Mouse (Mus musculus) kidney, postnatal 0 days (tissue): ENCODE measurements at regions not wholly inside any gene's neighbourhood (a gene's known extent, or its start where the extent isn't known, plus 50 kb on each side); places are given as distances from the start of the nearest gene placed in this dataset.

Experiments
- ATAC-seq: fragments of 200-750 bp; cut with Nextera tagmentation; replicated peaks from 2 replicates; pipeline ENCODE4 v1.8.0; 2017; ENCODE audit warnings: low read depth, moderate number of reproducible peaks, moderate TSS enrichment, moderate library complexity; ENCODE audit not compliant: low FRiP score
- DNase-seq: peaks from one replicate; pipeline ENCODE4 v3.0.0-alpha.2; 2016; ENCODE audit warnings: low spot score
- H3K27ac ChIP-seq: fragments of 300-500 bp; sonication (generic); 2 replicates; pipeline ENCODE4 v1.5.1; 2014; ENCODE audit warnings: mild to moderate bottlenecking
- H3K27me3 ChIP-seq: fragments of 300-500 bp; sonication (generic); 2 replicates; pipeline ENCODE4 v1.6.1; 2014; ENCODE audit warnings: low read length, mixed read lengths; ENCODE audit not compliant: insufficient read depth
- H3K36me3 ChIP-seq: fragments of 300-500 bp; sonication (generic); 2 replicates; pipeline ENCODE4 v1.6.1; 2014; ENCODE audit warnings: low read length, mixed read lengths; ENCODE audit not compliant: insufficient read depth
- H3K4me1 ChIP-seq: fragments of 300-500 bp; sonication (generic); replicated peaks from 2 replicates; pipeline ENCODE4 v1.6.1; 2014; ENCODE audit warnings: antibody characterized with exemption, low read length, mixed read lengths; ENCODE audit not compliant: insufficient read depth
- H3K4me2 ChIP-seq: fragments of 300-500 bp; sonication (generic); 2 replicates; pipeline ENCODE4 v1.6.1; 2014; ENCODE audit warnings: mild to moderate bottlenecking, low read length, moderate library complexity, mixed read lengths
- H3K4me3 ChIP-seq: fragments of 300-500 bp; sonication (generic); replicated peaks from 2 replicates; pipeline ENCODE4 v1.5.1; 2014; ENCODE audit warnings: low read depth, low read length
- H3K9ac ChIP-seq: fragments of 300-500 bp; sonication (generic); 2 replicates; pipeline ENCODE4 v1.6.1; 2014; ENCODE audit warnings: low read depth, low read length
- H3K9me3 ChIP-seq: fragments of 300-500 bp; sonication (generic); replicated peaks from 2 replicates; pipeline ENCODE4 v1.6.1; 2016; ENCODE audit warnings: low read length, inconsistent platforms, mixed read lengths
- CTCF ChIP-seq: IDR thresholded peaks from 2 replicates; pipeline ENCODE4 v1.5.1; 2016; ENCODE audit warnings: antibody characterized with exemption, low read depth, mild to moderate bottlenecking, moderate library complexity
- WGBS: fragments of 180-500 bp; shearing (Covaris S2); extraction: QIAGEN DNeasy Blood & Tissue Kit; methylation state at CpG from one replicate; pipeline ENCODE4 v1.1.7; 2014; 5-methylcytosine and 5-hydroxymethylcytosine counted together

DNA sequence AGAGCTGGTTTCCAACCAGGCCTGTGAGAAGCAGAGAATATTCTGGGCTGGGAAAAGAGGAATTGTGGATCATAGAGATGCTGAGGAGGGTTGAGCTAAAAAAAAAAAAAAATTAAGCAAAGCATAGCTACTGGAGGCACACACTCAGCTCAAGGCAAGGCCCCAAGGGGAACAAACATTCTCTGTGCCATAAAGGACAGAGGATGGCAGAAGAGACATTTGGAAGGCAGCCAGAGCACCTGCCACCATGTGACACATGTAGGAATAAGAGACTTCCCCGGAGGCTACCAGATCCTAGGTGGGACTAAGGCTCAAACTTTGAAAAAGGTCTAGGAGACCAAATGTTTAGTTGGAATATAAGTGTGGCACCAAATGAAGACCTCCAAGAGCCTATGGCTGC is 96.4 kb upstream of the Gm26657 start:
- WGBS, result 68% methylated on average over 1 of the region's 1 CpGs
- Histone ChIP-seq H3K9ac (no peak overlapping the region), H3K4me2 (no peak overlapping the region), H3K4me1 (peaks cover 6% of the 10 kb centered on the region; the same call in 1 of the 2 replicates), H3K9me3 (no peaks in the 10 kb centered on the region), H3K27me3 (no peaks in the 10 kb centered on the region), H3K27ac (no peak overlapping the region), H3K4me3 (no peak overlapping the region), H3K36me3 (no peaks in the 10 kb centered on the region)
- TF ChIP-seq CTCF, result no peak
- DNase-seq (no peak), ATAC-seq (no peak)

DNA sequence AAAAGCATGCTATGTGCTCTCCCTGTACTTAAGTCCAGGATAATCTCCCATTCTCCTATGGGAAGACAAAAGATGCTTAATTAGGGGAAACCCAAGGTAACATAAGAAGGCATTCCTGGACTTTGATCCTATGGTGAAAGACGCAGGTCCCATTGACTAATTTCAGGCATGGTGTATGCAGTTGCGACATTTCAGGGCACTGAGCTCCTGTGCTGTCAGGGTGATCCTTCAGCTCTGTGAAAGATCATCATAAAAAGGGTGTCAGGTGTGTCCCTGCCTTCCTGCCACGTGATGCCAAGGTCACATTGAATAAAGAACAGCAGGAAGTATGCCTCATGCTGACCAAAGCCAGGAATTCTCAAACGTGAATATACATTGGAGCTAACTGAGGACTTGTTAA is 100.2 kb upstream of the Gm26657 start:
- Histone ChIP-seq H3K9ac (no peak overlapping the region), H3K4me2 (no peak overlapping the region), H3K4me3 (no peak overlapping the region), H3K27me3 (no peaks in the 10 kb centered on the region), H3K27ac (no peak overlapping the region), H3K36me3 (no peaks in the 10 kb centered on the region), H3K9me3 (no peaks in the 10 kb centered on the region), H3K4me1 (peaks cover 6% of the 10 kb centered on the region; the same call in 1 of the 2 replicates)
- TF ChIP-seq CTCF, result no peak
- WGBS, result 46% methylated on average over 4 of the region's 4 CpGs
- no peak for ATAC-seq
- DNase-seq, result no peak

DNA sequence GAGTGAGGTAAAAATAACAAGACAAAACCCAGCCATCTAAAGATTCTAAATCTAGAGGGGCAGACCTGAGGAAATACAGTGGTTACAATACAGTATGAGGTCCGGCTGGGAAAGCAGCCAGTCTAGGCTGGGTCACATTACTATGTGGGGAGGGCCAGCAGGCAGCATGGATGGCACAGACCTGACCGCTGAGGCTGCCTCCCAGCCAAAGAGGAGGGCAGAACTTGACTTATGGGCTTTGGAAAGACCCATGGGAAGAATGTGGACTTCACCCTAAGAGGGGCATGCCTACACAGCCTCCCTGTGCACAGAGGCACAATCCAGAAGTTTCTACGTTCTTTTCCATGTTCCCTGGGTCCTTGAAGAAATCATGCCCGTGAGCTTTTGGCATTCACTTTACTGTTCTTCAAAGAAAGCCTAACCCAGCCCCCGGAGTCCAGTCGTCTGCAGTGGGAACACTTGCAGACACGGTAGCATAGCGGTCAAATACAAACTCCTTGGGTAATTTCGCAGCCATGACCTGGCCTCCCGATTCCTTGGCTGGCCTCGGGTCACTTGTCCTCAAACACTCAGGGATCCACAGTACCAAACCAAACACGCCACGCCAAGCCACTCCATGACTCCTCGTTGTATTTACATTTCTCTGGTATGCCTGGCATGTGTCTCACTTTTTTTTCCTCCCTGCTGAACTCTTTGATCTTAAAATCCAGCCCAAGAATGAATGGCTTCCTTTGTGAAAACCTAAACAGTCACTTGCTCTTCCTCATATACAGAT is 101.0 kb upstream of the Gm26657 start:
- ATAC-seq, result peak; percentile 36; the same call in 1 of the 2 replicates
- 16% methylated on average over 14 of the region's 14 CpGs for WGBS
- H3K9ac ChIP-seq, result no peak overlapping the region

DNA sequence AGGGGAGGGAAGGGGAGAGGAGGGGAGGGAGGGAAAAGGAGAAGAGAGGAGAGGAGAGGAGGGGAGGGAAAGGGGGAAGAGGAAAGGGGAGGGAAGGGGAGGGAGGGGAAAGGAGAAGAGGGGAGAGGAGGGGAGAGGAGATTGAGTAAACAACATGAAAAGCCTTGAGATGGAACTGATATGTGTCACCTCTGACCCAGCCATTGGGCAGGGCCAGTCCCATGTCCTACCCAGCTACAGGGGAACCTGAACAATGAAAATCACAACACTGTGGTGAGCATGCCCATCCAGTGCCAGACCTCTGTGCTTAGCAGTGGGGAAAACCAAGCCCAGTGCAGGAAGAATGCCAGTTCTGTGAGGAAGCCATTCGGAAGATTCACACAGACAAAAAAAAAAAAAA is 103.6 kb upstream of the Gm26657 start:
- H3K27ac ChIP-seq, result no peak overlapping the region
- no peaks in the 10 kb centered on the region for H3K36me3 ChIP-seq
- H3K9ac ChIP-seq, result no peak overlapping the region
- H3K4me1 ChIP-seq, result peaks cover 6% of the 10 kb centered on the region; the same call in 1 of the 2 replicates
- 81% methylated on average over 1 of the region's 1 CpGs for WGBS
- H3K9me3 ChIP-seq, result no peaks in the 10 kb centered on the region
- TF ChIP-seq CTCF, result no peak
- no peaks in the 10 kb centered on the region for H3K27me3 ChIP-seq
- H3K4me3 ChIP-seq, result no peak overlapping the region
- H3K4me2 ChIP-seq, result no peak overlapping the region
- ATAC-seq, result no peak
- DNase-seq, result no peak

More for the DNA sequence above, 101.0 kb upstream of the Gm26657 start:
- Histone ChIP-seq H3K27ac (0 out of 2 replicates have a peak overlapping the region, but pooled peaks have one; percentile 19), H3K4me1 (peaks cover 6% of the 10 kb centered on the region; the same call in 1 of the 2 replicates), H3K9me3 (no peaks in the 10 kb centered on the region), H3K27me3 (no peaks in the 10 kb centered on the region), H3K4me2 (peak overlapping the region; percentile 13; the same call in 1 of the 2 replicates), H3K4me3 (no peak overlapping the region), H3K36me3 (no peaks in the 10 kb centered on the region)
- TF ChIP-seq CTCF, result no peak
- peak; percentile 47 for DNase-seq

DNA sequence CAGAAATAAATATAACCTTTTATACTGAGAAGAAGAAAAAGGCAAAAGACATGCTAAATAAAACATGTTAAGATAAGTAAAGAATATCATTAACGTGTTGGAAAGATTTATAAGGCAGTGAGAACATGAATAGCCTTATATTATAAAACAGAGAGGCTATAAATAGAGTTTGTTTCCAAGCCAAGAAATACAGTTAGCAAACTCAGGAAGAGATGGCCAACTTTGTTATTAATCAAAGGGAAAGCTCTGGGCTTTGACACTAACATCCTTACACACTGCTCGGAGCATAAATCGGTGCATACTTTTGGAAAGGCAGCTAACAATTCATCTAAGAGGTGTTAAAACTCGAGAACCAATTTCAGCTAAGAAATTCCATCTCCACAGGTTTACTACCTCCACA is 106.3 kb upstream of the Gm26657 start:
- peak; percentile 89 for DNase-seq
- no peaks in the 10 kb centered on the region for H3K4me1 ChIP-seq
- TF ChIP-seq CTCF, result no peak
- 38% methylated on average over 4 of the region's 4 CpGs for WGBS
- ATAC-seq, result no peak
- no peaks in the 10 kb centered on the region for H3K27me3 ChIP-seq
- no peak overlapping the region for H3K4me2 ChIP-seq
- H3K4me3 ChIP-seq, result no peak overlapping the region
- no peaks in the 10 kb centered on the region for H3K9me3 ChIP-seq
- H3K27ac ChIP-seq, result no peak overlapping the region
- no peak overlapping the region for H3K9ac ChIP-seq
- H3K36me3 ChIP-seq, result no peaks in the 10 kb centered on the region

DNA sequence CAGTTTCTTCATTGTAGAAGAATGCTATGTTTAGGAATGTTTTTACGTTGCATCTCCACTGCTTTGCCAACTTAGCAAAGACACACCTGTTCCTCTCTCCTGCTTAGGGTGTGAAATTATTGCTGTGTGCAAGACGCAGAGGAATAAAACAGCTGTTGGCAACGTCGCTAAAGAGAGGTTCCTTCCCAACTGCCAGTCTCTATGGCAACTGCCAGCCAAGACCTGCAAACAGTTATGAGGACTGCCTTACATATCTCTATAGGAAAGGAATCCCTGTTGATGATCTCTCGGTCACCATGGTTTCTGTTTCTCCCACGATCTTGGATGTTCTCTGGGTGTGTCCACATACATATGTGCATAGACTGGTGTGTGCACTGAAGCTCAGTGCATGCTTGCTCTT is 109.6 kb upstream of the Gm26657 start:
- no peak for ATAC-seq
- Histone ChIP-seq H3K4me1 (no peaks in the 10 kb centered on the region), H3K4me2 (no peak overlapping the region), H3K4me3 (no peak overlapping the region), H3K27ac (no peak overlapping the region), H3K9me3 (no peaks in the 10 kb centered on the region), H3K27me3 (no peaks in the 10 kb centered on the region), H3K36me3 (no peaks in the 10 kb centered on the region), H3K9ac (no peak overlapping the region)
- no peak for TF ChIP-seq CTCF
- 63% methylated on average over 6 of the region's 6 CpGs for WGBS
- no peak for DNase-seq
